Mouse (Mus musculus): ENCODE results near the gene Med22.
A peak's percentile ranks its signal among the peaks of the same experiment; 100 is the strongest.

The Med22 gene

DNA sequence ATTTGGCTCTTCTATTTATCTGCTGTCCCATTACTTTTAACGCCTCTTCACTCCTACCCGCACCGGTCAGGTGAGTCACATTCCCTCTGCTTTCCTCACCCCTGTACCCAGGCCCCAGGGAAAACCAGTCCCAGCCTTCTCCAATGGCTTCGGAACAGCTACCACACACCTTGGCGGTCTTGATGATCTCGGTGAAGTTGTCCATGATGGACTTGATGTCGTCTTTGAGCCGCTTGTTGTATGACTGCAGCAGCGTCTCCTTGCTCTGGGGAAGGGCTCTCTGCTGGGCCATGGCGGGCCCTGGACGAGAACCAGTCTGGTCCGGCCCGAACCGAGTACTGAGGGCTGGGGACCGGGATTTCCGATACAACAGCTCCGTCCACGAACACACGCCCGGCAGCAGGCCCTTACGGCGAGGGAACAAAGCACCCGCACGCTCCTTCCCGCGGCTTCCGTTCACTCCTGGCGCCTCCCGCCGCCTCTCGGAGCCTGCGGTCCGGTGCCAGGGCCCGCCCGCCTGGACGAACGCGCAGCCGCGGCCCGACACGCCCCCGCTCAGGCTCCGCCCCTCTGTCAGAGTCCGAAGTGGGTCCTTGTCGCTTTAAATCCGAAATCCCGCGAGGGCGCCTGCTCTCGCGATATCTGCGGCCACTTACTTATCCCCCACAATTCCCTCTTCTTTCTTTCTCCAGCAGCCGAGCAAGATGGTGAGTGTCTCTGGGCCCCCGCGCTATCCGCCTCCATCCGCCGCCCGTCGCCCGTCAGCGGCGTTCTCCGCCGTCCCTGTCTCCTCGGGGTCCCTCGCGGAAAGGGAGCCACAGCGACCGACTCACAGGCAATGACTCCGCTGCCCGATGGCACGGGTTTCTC lies at the start of gene Med22, which contains the start of gene Rpl7a:
TSS of gene Med22 (minus strand) at position 554 of the 870 bp plus-strand sequence.
TSS of gene Rpl7a (plus strand) at position 641 of the 870 bp plus-strand sequence.
- DNase-seq (ENCODE audit: extremely low spot score, low read depth, low spot score) = peak; percentile 98

DNA sequence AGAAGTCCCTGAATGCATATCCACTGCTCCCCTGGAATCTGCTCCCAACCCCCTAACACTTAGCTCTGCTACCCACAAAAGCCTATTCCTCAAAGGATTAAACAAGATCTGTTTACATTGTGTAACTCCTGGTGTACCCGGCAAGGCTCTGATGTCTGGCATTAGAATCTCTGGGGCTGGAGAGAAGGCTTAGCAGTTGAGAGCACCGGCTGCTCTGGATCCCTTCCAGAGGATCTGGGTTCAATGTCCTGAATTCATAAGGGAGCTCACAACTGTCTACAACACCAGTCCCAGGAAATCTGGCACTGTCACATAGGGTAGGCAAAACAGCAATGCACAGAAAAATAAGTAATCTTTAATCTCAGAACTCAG lies 47.0 kb upstream of the Med22 start:
- DNase-seq (ENCODE audit: extremely low spot score, low read depth, low spot score) = no peak

DNA sequence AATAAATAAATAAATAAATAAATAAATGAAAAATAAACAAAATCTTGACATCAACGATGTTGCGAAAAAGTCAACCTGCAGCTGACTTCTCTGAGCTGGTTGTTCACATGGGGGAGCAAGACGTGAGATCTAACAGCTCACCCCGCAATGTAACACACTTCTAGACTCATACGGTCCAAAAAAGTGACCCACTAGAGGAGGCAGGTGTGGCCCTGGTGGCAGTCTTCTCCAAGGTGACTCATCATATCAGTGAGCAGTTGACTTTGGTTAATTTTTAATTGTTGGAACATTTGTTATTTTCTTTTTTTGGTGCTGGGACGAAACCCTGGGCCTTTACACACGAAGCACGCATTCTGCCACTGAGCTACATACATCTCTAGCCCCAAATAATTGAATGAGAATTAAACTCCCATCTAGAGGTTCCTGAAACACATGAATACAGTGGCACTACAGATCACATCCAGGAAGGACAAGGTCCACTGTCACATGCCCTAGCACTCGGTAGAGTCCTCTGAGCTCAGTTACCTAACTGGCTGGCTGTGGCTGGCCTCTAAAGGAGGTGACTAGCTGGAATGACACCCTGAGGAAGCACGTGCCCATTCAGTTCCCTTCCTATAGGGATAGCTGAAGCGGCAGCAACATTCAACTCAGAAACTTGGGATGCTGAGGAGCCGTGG lies 46.5 kb upstream of the Med22 start:
- no peak for DNase-seq (ENCODE audit: extremely low spot score, low read depth, low spot score)

DNA sequence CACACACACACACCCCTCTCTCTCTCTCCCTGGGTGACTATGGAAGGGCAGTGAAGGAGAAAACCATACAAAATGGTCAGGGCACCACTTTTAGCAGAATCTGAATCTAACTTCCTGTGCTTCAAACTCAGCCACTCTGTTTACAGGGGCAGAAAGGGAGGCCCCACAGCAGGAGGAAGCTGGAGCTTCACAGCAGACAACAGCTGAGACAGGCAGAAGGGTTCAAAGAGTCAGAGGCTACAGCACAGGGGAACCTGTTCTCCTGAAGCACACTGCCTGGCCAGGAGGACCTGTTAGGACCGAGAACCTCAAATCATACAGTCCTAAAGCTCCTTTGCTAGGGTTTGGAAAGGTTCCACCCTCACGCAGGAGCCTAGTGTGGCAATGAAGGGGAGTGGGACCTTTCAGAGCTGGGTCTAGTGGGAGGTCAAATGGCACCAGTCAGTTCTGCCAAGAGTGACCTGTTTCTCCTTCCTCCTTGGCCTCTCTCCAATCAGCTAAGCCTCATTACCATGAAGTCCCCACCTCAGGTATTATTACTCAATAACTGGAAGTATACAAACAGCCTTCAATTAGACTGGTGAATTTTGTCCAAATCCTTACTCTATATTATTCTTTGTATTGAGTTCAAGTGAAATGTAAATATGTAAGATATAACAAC lies 44.4 kb upstream of the Med22 start:
- no peak for DNase-seq (ENCODE audit: extremely low spot score, low read depth, low spot score)

DNA sequence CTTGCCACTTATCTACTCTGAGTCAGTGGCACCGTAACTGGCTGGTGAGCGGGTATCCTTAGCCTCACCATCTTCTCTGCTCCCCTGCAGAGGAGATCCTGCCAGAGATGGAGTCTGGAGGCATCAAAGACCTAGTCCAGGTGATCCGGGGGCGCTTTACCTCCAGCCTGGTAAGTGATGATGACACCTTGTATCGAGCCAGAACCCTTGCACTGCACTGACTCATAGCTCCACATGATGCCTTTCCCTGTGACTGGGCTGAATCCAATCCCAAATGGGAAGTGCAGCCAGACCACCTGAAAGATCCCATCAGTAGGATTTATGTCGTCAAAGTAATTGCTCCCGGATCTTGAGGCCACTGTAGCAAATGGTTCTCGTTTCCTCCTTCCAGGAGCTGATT lies 42.4 kb upstream of the Med22 start:
- DNase-seq (ENCODE audit: extremely low spot score, low read depth, low spot score) = no peak

DNA sequence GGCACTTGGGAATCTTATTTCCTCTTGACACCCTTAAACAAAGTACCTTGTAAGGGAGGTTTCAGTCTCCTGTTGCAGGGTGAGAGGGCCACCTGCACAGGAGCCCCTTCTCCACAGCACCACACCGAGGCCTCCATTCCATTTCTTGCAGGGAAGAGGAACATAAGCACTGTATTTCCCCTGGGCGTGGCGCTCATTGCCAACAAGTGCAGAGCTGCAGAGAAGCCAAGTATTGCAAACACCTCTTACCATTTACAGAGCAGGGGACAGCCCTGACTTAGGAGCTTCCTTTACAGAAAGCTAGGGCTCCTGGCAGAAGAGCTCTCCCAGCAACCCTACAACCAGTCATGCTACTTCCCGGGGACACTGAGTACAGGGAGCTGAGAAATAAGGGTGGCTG lies 41.7 kb upstream of the Med22 start:
- no peak for DNase-seq (ENCODE audit: extremely low spot score, low read depth, low spot score)

DNA sequence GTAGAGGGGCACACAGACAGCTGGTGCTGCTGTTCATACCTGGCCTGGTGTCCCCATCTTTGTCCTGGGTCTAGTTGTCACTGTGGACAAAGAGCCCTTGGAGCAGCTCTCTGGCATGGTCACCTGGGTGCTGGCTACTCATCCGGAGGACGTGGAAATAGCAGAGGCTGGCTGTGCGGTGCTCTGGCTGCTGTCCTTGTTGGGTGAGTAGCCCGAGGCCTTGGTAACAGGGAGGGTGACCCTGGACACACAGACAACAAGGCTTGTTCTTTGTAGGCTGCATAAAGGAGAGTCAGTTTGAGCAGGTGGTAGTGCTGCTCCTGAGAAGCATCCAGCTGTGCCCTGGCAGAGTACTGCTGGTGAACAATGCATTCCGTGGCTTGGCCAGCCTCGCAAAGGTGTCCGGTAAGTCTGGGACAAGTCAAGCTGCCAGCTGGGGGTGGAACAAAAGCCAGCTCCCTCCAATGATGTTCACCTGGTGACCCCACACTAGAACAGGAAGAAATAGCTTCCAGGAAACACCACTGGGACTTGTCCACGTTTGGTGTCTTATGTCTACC lies 40.9 kb upstream of the Med22 start:
- no peak for DNase-seq (ENCODE audit: extremely low spot score, low read depth, low spot score)

DNA sequence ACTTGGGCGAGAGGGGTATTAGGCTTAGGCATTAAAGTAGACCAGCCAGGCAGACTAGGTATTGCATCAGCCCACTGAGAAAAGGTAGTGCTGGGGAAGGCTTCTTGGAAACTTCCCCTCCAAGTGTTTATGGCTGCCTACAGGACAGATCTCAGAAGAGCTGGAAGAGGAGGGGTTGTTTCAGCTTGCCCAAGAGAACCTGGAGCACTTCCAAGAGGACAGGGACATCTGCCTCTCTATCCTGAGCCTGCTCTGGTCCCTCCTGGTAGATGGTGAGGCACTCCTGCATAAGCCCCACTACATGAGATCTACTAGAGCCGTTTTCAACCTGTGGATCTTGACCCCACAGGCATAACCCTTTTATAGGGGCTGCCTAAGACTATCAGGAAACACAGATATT lies 39.9 kb upstream of the Med22 start:
- DNase-seq (ENCODE audit: extremely low spot score, low read depth, low spot score) = no peak

DNA sequence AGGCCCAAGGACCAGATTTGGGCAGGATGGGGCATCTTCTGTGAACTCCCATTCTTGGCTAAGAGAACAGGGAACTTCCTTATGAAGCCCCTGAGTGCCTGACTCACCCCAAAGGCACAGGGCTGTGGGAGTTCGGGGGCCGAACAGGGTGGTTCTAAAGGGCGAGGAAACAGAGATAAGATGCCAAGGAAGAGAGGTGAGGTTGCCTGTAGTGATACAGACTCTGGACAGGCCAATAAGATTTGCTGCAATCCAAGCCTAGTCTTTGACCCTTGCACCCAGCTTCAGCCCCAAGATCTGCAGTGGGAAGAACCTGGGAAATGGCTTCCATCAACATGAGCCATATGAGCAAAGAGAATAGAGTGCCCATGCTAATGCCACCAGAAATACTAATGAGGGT lies 32.8 kb upstream of the Med22 start:
- no peak for DNase-seq (ENCODE audit: extremely low spot score, low read depth, low spot score)

DNA sequence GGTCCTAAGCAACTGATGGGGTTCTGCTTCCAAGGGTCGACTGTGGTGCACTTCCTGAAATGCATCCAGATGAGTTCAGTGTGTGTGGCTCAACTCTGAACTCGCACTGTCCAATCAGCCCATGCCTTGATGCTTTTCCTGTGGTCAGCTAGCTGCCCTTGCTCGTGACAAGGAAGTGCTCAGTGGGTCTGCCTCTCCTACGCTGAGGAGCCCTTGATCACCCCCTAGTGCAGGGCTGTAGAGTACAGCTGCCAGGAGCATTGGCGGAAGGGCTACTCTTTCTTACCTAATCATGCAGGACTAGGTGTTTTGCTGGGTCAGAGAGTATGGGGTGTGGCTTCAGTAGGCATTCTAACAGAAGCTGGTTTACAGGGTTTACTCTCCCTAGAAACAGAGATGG lies 31.1 kb upstream of the Med22 start:
- no peak for DNase-seq (ENCODE audit: extremely low spot score, low read depth, low spot score)

DNA sequence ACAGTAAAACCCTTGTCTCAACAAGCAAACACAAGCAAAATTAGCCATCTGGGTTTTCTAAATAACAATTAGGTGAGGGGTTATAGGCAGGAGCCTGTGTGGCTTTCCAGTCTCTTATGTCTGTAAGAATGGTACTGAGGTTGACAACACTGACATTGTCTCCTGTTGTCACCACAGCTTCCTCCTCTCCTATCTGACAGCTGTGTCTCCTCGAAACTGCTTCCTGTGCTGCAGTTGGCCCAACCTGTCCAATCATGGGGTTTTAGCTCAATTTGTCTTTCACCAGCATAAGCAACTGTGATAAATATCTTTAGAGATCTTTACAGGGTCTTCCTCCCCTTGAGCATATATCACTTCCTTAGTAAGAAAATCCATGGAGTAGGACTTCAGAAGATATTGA lies 25.9 kb upstream of the Med22 start:
- DNase-seq (ENCODE audit: extremely low spot score, low read depth, low spot score) = no peak

DNA sequence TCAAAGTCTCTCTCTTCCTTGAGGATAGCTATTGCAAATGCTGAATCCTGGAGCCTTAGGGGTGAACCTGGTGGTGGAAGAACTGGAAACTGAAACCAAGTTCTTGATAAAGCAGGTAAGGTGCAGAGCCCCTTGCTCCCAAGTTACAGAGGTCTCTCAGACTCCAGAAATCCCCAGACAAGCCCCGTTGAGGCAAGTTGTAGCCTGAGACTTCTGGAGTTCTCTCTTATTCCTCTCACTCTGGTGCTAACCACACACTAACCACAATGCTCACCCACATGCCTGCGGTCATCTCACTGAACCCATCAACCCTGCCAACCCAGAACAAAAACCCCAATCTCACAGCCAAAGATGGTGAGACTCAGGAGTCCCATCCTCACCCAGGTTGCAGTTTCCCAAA lies 24.8 kb upstream of the Med22 start:
- no peak for DNase-seq (ENCODE audit: extremely low spot score, low read depth, low spot score)

DNA sequence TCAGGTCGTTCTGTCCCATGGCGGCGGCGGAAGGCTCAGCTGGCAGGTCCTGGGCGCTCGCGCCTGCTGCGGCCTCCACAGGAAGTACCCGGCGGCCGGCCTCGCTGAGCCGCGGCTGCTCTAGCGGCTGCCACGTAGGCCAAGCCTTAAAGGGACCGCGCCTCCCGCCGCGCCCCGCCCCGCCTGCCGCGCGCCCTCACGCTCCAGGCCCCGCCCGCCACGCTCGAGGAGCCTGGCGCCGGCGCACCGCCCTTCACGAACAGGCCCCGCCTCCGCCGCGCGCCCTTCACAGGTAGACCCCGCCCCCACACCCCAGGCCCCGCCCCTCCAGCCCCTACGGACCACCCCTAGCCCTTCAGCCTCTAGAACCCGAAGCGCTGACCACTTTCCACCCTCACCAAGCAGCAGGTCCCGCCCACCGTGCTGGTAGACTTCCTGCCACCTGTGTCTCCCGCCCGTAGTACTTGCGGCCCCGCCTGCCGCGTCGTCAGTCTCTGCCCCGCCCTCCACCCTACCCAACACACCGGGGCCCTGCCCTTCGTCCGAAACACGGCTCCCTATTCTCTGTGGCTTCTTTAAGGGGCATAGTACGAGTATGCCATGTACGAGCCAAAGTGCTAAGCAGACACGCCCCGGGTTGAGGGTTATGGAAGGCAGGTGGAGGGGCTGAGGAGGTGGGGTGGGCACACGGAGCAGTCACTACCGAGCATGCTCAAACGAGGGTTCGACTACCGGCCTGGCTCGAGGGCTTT lies 23.0 kb upstream of the Med22 start, which contains the start of the genes Surf4 and Stkld1:
TSS of gene Surf4 (minus strand) at position 625 of the 752 bp plus-strand sequence.
TSS of gene Stkld1 (plus strand) at position 744 of the 752 bp plus-strand sequence.
- no peak for DNase-seq (ENCODE audit: extremely low spot score, low read depth, low spot score)

DNA sequence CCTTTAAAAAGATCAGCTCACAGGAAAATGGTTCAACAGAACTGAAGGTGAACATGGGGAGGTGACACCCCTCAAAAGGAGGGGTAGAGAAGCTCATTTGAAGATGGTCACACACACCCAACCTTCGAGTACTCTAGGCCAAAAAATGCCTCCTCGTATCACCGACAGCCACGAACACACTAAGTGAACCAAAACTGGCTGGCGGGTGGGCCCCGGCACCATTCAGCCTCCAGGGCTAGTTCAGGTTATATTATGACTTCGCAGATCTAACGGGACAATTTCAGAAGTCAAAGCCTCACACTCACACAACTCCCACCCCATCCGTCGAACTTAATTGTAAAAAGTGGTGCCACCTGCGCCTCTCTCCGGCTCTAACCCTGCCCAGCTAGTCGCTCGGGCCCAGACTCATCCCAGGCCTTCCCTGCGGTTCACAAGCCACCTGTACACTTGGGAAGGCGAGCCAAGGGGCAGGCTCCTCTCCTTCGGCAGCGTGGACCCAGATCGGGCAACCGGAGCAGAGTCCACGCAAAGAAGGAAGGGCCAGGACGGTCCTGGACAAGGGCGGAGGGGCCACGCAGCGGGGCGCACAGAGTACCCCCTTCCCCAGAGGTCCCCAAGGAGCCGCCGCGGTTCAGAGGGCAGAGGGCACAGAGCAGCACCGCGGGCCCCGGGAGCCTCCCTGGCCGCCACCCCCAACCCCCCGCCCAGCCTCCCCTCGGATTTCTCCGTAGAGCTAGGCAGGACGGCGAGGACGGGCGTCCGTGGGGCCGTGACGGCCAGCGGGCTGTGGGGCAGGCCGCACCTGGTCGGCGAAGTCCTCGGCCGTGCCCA lies 22.2 kb upstream of the Med22 start:
- DNase-seq (ENCODE audit: extremely low spot score, low read depth, low spot score) = no peak

DNA sequence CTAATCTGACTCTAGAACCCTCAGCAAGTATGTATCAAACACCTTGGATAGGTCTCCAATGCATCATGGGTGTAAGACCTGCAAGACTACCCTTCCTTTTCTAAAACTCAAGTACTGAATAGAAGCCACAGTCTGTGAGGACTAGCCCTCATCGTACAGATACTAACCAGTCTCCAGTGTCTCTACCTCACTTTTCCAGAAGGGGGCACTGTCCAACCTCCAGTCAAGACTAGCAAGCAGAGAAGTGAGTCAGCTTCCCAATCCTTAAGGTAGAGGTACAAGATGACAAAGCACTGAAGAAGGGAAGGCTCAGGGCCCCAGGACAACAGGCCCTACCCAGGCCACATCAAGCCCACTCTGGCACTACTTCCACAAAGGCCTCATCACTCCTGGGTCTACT lies 19.9 kb upstream of the Med22 start:
- no peak for DNase-seq (ENCODE audit: extremely low spot score, low read depth, low spot score)

DNA sequence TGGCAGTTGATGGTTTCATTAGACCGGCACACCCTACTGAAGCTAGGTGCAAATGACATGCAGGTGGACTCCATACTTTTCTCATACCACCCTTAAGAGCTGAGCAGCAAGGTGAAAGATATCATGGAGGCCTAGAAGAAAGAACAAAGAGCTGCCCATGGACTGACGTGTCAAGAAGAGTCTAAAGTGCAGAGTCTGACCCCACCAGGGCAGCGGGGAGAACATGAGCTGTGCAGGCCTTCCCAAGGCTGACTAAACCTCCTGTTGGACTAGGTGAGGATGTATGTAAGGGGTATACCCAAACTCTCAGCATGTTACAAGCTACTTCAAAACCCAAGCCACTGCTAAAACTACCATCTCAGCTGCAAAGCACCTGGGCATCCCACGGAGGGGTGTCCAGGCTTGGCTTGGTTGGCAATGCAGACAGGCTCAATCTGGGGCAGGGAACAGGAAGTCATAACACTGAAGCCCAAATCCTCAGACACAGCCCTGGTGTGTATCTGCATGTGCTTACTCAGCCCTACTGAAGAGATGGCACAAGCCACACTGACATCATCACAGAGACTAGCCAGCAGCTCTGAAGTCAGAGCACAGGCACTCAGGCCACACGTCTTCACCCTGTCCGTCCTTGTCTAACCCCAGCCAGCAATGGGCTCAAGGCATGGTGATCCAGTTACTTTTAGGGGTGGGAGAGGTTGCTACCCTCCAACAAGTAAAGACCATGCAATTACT lies 17.4 kb upstream of the Med22 start:
- DNase-seq (ENCODE audit: extremely low spot score, low read depth, low spot score) = no peak

DNA sequence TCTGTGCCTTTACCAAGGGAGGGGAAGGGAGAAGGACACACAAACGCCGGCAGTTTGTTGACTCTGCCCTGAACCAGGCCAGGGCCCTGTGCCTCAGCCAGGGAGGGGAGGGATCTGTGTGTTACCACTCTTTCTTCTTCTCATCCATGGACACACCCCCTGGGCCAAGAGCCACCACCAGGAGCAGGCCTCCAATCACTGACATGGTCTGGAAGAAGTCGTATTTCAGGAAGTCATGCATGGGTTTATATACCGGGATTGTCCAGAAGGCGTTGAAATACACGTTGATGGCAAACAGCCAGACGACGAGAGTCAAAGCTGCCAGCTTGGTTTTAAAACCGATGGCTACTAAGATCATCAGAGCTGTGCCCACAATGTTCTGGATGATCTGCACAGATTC lies 11.3 kb upstream of the Med22 start:
- DNase-seq (ENCODE audit: extremely low spot score, low read depth, low spot score) = no peak

DNA sequence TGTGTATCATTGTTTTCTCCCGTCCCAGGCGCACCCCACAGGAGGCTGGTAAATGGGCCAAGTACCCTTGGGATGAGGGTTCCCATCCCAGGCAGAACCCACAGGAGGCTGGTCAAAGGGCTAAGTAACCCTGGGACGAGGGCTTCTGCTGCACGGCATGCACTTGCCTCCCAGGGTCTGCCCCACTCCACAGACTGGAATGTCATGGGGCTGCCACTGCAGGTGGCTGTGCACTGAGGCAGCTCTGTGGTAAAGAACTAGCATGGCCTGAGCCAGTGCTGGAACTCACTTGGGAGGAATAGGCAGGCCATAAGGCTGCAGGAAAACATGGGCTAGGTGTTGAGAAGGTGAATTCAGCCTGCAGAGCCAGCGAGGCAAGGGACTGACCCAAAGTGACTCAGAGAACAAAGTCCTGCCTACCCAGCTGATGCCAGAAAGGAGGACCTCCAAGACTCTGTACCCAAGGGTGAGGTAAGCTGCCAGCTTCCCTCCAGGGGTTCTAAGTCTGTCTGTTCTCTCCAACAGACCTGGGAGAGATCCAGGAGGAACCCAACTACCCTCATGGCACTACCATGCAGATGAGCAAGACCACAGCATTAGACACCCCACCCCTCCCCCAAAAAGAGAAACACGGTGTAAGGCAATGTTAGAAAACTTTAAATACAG lies 9.8 kb upstream of the Med22 start:
- DNase-seq (ENCODE audit: extremely low spot score, low read depth, low spot score) = no peak

DNA sequence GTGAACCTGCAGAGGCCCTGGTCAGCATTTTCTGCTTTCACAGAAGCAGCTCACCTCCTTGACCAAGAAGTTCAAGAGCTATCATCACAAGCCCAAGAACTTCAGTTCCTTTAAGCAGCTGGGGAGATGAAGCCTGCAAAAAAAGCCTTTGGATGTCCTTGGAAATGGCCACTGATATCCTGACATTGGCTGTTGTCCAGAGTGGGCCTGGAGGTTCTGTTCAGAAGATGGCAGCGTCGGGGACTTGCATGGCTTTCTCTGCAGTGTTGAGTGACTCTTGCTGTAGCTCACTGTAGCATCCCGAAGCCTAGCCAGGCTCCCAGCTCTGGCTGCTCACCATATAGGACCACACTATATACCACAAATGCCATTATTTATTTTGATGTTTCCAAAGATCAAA lies 9.2 kb upstream of the Med22 start:
- no peak for DNase-seq (ENCODE audit: extremely low spot score, low read depth, low spot score)

Measured in hindlimb bud, embryonic 11.5 days (tissue).